Mouse (Mus musculus) B cell, adult 2 months (primary cell): ENCODE results near the gene Nfib.

Experiments
- DNase-seq, 2 experiments: peaks; one replicate each; pipeline ENCODE4 v3.0.0; 2022

Nfib gene

DNA sequence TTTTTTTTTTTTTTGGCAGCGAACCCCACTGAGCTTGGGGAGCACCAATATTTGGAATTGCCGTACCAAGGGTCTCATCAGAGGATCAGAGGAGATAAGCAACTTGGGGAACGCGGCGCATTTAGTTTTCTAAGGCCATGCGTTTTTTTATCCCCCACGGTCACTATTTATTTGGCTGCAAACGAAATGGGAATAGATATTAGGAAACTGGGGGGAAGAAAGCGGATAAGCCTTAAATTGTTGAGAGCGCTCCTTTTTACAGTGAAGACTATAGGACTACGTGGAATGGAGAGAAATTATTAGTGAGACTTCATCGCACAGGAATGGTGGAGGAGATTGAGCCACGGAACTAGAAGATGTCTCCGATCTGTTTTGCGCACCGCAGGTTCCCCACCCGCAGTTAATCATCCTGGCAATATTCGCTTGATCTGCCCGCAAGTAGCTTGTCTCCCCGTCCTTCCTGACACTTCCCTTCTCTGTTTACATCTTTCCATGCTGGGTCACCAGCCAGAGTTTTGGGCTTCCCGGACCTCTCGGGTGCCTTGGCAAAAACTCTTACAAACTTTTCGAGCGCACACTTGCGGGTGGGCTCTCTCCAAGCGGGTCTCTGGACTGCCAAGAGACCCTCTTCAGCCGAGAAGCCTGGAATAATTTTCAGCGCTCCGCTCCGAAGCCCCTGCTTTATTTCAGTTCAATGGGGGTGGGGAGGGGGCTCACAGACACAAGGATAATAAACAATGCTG lies 167.3 kb downstream of the Nfib start:
- no peak for DNase-seq

DNA sequence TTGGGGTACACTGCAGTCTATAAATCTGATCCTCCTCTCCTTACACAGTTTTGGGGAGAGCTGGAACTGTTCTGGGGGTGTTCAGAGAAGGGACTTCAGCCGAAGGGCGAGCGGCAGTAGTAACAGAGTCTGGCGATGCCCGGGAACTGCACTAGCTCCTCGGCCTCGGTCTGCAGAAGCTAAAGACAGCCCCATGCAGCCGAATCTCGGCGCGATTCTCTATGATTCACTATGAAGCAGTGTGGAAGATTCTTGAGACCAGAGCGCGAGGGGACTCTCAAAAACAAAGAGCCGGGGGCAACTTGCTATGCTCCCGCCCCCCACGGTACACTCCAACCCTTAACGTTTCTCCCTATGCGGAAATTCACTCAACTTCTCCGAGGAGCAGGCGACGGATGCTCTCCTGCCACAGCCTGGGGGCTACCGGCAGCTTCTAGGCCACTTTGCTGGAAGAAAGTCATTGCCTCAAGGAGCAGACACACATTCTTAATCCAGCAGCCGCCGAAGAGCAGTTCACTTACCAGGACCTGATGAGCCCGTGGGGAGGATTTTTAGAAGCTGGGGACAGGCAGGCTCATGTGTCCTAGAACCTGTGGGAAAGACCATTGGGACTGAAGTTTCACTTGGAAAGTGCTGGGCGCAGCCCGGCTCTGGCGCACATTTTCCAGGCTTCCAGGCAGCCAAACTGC lies 168.1 kb downstream of the Nfib start:
- no peak for DNase-seq

DNA sequence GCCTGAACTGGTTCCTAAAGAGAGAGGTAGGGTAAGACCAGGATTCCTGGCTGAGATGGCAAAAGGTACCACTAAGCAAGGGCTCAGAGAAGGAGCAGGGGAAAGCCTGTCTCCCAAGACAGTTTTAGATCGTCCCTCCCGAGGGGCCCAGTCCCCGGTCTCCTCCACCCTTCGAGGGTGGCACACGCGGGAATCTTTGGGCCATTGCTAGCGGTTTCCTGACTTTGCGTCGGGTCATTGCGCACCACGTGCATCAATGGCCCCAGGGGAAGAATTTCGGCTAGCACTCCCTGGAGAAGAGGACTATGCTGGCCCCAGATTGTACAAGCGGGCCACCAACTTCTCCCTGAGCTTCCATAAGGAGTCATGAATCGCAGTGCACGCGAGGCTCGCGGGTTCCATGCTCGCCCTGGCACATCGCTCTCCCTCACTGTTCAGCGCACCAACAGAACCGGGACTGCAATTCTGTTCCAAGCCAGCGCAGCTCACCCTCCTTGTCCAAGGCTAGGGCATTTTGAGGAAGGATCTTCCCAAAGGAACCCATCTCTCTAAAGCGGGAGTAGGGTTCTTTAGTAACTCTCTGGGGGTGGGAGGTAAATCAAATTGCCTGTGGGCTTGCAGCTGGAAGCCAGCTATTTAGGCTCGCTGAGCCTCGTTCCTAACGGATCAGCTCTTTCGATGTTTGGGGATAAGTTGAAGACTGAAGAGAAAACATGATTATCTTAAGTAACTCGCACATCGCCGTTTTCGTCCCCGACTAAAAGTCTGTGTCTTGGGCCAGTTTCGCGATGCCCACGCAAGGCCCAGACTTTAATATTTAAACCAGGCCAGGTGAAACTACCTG lies 168.9 kb downstream of the Nfib start:
- DNase-seq, result no peak

DNA sequence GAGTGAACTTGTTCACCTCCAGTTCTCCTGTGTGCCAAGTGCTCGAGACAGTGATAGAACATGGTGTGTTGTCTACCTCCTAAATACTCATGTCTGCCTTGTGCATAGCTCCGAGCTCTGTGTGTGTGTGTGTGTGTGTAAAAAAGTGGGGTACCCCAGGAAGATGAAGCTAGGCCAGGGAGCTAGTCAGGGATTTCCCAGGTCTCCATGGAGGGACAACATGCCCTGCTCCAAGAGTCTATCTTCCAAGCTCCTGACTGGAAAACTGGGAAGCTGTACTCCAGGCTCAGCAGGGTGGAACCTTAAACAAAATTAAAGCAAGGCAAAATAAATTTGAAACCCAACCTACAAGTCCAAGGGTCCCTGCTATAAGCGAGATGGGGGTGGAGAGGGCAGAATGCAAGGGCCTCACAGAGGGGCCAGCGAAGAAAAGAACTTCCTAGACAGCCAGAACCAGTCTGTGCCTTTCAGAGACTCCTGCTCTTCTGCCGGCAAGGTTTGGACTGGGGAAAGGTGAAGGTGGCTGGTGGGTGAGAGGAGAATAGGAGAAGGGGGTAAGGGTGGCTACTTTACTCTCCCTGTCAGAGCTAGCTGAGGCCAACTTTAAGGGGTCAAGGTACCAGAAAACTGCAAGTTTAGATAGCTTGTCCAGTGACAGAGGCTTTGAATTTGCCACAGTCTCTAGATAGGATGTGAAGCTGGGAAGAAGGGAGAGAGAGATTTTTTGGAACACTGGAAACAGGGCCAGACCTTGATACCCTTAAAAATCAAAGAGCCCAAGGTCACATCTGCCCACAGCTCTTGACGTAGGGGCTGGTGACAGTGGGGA lies 169.7 kb downstream of the Nfib start:
- no peak for DNase-seq

DNA sequence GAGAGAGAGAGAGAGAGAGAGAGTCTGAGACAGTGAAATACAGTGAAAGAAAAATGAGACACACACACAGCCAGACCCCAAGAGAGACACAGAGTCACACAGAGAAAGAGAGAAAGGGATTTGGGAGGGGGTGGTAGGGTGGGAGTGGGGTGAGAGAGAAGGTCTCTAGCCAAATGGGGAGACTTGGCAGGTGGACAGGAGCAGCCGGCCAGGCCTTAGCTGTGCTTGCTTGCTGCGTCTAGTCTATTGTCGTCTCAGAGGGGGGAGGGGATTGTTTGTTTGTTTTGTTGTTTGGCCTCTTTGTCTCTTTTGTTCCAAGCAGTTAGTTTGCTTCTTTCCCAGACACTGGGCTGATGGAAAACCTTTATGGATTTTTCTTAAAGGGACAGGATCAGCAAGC lies 172.3 kb downstream of the Nfib start:
- DNase-seq, result no peak

DNA sequence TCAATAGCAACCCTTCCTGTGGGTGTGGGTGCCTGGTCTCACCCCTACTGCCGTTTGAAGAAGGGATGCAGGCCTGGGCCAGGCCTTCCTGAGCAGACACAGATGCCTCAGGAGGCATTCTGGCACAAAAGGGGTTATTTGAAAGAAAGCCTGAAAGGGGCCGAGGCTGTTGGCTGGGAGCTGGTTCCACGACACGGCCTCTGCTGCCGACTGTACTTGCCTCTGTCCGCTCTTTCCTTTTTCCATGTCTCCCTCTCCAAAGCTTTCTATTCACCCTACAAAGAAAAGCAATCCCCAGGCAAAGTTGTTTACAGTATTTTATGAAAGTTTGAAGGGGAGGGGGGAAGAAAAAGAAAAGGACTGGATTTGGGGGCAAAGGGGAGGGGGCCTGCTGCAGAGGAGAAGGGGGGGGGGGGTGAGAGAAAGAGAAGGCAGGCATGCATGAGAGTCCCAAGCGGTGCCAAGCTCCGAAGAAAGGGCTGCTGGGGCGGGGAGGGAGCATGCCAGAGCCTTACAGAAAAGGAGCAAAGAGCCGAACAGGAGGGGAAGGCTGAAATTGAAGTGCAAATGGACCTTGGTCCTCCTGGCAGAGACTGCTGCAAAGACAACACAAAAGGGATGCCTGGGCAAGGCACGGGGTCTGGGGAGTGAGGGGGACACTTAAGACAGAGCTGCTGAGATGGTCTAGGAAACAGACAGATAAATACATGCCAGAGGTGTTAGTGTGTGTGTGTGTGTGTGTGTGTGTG lies 172.9 kb downstream of the Nfib start:
- DNase-seq, result no peak

DNA sequence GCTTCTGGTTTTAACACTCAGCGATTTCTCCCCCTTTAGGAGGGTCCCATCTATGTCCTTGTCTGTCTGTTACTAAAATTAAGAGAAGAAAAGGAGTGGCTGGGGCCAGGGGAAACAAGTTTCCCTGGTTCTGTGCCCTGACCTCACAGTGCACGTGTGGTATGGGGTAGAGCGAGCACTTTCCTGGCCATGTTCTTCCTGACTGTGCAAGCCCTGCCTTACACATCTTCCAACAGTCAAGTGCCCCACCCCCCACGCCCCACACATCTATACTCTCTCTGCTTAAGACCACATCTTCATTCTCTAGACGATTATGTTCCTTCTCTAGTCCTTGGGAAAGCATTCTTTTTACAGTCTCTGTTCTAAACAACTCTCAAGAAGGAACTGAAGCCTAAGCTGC lies 173.6 kb downstream of the Nfib start:
- DNase-seq, result no peak

DNA sequence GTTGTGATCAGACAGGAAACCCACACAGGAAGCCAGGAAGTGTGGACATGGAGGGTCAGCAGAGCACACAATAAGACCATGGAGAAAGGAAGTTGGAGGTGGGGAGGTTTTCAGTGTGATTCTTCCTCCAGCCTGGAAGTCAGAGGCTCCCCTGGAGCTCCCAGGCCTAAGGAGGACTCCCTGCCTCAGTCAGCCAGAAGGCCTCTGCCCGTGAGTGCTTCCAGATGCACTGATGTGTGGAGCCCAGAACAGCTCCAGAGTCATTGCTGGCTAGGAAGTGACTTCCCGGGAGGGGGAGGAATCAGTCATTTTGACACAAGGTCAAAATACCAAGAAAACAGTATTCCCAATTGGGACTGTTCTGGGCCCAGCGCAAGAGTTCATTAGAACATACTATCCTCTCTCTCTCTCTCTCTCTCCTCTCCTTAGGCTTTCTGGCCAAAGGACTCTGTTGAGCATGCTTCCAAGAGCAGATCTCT lies 174.6 kb downstream of the Nfib start:
- no peak for DNase-seq

DNA sequence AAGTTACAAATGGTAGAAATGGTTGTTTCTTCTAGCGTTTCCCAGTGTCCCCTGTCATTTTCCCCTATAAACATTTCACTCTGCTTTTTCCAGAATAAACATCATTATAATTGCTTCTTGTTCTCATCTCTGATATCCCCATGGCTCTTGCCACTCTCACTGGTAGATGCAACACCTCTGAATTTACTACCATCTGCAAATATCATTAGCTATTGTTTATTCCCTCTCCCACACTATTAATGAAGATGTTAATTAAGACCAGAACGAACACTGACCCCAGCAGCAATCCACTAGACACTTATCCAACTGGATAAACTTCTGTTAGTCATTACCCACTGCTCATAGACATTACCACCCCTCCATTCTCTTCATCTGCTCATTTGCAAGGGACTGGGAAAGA lies 176.6 kb downstream of the Nfib start:
- DNase-seq, result no peak

DNA sequence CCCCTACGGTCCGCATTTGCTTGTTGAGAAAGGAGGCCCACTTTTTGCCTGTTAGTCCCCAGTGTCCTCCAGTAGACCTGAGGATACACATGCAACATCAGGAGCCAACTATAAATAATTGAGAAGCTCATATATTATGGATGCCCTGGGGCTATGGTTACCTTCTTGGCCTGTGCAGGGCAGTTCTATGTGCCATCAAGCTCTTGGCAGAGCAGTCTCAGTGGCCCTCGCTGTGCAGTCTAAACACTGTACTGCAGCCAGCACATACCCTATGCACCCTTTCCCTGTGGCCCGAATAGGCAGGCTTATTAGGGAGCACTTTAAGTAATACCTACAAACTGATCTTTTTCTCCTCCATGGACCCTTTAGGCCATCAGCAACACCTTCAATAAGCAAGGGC lies 185.6 kb downstream of the Nfib start:
- no peak for DNase-seq

DNA sequence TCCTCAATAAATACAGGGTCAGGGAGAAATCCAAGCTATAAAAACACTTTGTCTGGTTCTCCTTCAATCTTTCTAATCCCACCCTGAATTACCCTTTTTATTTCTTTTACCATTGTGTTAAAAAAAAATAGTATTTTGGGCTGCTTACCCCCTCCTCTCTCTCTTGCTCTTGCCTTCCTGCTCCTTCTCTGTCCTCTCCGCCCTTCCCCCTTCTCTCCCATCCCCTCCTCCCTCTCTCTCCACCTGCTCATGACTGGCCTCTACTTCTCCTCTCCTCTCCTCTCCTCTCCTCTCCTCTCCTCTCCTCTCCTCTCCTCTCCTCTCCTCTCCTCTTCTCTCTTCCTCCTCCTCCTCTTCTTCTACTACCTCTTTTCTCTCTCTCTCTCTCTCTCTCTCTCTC lies 187.4 kb downstream of the Nfib start:
- no peak for DNase-seq

DNA sequence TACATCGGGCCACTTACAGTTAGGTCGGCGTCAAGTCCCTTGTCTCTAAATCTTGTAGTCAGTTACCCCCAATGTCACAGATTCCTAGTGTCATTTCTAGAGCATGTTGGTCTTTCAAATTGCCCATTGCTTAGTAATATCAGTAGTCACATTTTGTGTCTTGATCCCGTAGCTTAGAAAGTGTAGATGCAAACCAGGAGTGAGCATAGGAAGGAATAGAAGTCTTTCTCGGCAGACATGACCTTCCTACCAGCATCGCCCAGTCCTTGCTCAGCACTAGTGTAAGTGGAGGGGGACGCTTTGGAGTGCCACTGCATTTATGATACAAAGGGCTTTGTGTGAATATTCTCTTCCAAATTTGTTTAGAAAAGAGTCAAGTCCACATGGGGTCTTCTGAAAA lies 188.2 kb downstream of the Nfib start:
- DNase-seq, result no peak

DNA sequence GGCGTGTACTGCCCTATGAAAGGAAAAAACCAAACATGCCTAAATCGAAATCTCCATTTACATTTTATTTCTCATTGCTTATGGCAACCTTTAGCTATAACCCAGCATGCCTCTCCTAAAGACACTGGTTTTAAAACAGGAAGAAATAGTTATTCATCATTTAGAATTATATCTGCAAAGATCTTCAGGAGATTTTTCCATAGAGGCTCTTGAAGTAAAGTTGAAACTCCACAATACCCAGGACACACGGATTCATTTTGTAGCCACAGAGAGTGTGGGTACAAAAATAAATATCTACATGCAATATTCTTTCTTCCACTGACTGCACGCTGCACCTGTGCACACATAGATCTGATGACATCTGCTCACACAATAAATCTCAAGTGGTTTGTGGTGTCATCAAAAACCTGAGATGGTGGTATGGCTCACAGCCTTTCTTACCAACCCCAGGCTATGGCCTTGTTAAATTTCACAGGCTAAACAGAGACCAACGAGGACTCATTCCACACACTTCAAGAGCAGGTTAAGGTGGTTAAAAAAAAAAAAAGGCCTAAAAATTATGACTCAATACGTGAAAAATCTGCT lies 189.2 kb downstream of the Nfib start:
- DNase-seq, result no peak

DNA sequence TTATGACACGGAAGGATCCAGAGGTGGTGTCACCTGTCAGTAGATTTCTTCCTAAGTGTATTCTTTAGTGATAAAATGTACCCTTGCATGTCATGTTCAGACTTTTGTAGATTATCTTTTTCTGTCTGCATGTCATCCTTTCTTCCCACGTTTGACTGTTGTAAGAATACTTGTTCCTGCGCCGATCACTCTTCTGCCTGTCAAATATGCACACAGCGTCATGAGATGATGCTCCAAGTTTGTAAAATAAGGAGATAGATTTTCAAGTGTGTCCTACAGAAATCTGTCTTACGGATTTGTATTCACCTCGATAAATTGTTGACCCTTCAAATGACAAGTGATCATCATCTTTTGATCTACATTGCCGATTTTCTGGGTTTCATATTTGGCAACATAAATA lies 190.6 kb downstream of the Nfib start:
- no peak for DNase-seq

DNA sequence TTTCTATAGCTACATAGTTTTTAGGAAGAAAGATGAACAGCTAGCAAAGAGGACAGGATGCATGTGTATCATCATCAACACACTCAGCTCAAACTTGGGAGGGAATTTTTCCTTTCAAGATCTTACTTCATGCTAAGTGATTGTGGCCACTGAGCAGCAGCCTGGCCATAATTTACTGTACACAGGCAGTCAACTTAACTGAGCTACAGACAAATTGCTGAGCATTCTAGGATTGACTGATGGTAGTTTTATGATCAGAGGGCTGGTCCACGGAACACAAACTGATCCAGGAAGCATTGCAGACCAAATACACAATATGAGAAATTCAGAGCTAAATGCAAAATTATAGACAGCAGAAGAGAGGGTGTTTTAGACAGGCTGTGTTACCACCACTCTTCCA lies 191.2 kb downstream of the Nfib start:
- DNase-seq, result no peak

DNA sequence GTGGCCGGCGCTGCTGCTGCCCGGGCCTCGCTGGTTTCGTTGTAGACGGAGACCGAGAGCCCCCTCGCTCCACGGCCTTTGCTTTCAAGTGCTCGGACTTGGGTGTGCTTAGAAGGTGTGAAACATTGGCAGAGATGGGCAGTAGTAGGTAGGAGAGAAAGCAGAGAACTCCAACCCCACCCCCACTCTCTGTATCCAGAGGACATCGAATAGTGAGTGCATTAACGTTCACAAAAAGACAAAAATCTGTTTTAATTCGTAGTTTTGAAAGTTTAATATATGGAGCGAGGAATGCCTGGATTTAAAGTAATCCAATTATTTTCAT lies 192.2 kb downstream of the Nfib start:
- no peak for DNase-seq

DNA sequence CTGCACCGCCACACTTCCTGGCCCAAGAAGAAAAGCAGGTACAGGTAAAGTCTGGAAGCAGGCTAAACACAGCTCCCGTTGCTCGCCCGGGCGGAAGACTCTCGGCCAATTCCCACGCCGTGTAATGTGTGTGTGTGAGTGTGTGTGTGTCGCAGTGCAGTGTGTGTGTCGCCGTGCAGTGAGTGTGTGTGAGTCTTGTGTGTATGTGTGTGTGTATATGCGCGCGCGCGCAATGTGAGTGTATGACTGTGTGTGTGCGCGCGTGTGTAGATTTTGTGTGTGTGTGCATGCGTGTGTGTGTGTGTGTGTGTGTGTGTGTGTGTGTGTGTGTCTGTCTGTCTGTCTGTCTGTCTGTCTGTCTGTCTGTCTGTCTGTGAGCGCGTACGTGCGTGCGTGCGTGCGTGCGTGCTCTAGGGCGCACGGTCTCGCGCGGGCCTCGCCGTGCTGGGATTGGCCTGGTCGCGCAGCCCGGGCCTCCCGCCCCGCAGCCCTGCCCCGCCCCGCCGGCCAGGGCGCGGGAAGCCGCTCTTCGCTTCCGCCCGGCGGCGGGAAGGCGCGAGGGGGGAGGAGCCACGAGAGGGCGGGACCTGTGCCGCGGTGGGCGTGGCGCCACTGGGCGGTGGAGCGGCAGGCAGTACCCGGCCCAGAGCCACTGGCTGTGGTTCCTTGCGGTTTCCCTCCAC lies 192.7 kb downstream of the Nfib start:
- peak; percentile 14 to 23 for DNase-seq

DNA sequence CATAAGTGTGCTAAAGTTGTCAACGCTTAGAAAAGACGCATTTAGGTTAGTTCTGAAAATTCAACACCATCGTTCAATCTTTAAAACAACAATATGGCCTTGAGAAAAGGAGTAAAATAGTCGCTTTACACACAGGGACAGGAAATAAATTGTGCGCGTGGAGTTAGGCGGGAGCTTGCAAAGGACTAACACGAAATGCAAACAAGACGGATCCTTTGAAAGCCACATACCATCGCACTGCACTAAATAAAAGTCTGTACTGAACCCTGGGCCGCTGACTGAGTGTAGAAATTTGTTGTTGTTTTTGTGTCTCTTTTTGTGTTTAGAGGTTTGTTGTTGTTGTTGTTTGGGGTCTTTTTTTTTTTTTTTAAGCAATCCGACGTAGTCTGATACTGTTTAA lies 193.2 kb downstream of the Nfib start:
- DNase-seq, result no peak

DNA sequence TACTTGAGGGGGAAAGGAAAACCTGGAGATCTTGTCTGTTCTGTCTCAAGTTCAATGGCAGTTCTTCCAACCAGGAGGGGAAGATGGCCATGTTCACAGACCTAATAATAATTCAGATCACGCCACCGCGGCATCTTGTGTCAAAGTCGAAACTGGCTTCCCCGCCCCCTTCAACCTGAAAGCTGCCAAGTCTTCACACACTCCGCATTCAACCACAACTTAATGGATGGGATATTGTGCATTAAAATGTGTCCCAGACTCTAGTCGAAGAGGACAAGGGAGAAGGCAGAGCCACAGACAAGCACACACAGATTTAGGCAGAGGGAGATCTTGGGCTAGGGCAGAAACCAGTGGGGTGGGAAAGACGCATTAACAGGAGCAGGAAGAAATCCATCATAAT lies 194.0 kb downstream of the Nfib start:
- DNase-seq, result no peak

DNA sequence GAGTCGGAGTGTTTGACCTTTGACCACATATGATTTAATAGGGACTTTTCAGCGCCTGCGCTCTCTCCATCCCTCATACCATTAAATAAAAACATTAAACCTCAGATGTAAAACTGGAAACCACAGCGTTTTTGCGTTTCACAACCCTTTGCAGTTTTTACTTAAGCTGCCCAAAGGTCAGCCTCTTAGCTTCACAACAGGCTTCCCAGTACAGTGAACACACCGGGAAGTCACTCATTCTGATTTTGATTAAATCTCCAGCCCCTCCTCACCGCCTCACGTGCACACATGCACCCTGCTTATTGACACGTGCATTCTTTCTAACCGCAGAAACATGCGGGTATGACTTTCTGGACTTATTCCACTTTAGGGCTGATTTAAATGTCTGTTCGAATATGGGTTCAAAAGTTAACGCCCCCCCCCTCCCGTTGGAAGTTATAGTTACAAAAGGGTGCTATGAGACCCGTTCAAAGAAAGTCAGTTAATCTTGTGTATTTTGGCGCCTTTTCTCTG lies 194.5 kb downstream of the Nfib start:
- DNase-seq, result no peak

DNA sequence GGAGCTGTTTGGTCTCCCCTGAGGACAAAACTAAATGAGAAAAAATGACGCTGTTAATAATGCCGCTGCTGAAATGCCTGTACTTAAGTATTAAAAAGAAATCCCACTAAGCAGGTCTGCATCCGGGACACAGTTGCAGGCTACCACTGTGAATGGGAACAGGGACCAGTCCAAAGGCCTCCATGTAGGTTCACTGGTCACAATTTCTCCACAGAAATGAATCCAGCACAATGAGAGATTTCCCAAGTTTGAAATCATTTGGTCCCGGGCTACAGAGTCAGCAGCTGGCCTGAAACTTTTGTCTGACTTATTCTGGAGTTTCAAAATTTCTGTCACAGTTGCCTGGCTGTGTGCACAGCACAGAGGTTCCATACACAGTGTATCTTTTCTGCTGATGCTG lies 195.8 kb downstream of the Nfib start:
- no peak for DNase-seq
